Mouse (Mus musculus) E14TG2a.4 (cell line): ENCODE measurements around the gene Sf3b6.
A peak's percentile ranks its signal among the peaks of the same experiment; 100 is the strongest.

ENCODE experiments used
- H3K27me3 ChIP-seq: 2 replicates; pipeline ENCODE4 v1.6.1; 2014; ENCODE audit warnings: low read length, control low read depth; ENCODE audit not compliant: insufficient read depth
- H3K36me3 ChIP-seq: 2 replicates; pipeline ENCODE4 v1.6.1; 2014; ENCODE audit warnings: low read length, control low read depth; ENCODE audit not compliant: insufficient read depth
- H3K4me1 ChIP-seq: replicated peaks from 2 replicates; pipeline ENCODE4 v1.6.1; 2014; ENCODE audit warnings: low read depth, low read length, control low read depth
- H3K4me3 ChIP-seq: replicated peaks from 2 replicates; pipeline ENCODE4 v1.5.1; 2014; ENCODE audit warnings: mild to moderate bottlenecking, low read length
- H3K9me3 ChIP-seq: 2 replicates; pipeline ENCODE4 v1.6.1; 2014; ENCODE audit warnings: low read length, control low read depth
- CTCF ChIP-seq: conservative IDR thresholded peaks from 2 replicates; pipeline ENCODE4 v1.5.1; 2014; ENCODE audit warnings: low read length
- NANOG ChIP-seq: IDR thresholded peaks from 2 replicates; pipeline ENCODE4 v1.6.1; 2014; ENCODE audit warnings: borderline replicate concordance, low read length, mixed read lengths
- POU5F1 ChIP-seq: IDR thresholded peaks from 2 replicates; pipeline ENCODE4 v1.6.1; 2014; ENCODE audit warnings: low read length, borderline replicate concordance

The Sf3b6 gene

DNA sequence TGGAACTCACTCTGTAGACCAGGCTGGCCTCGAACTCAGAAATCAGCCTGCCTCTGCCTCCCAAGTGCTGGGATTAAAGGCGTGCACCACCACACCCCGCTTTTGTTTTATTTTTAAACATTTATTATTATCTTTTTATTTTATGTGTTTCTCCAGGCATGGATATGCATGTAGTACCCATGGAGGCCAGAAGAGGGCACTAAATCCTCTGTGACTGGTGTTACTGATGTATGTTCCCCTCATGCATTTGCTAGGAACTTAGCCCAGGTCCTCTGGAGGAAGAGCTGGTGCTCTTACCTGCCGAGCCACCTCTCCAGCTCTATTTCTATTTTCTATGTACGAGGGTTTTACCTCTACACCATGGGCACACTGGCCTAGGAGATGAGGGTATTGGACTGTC lies 38.8 kb downstream of the Sf3b6 start:
- H3K9me3 ChIP-seq, result no peaks in the 10 kb centered on the region
- no peaks in the 10 kb centered on the region for H3K27me3 ChIP-seq
- H3K4me3 ChIP-seq, result no peak overlapping the region
- TF ChIP-seq POU5F1, result no peak
- TF ChIP-seq NANOG, result no peak
- peak; percentile 67 for TF ChIP-seq CTCF
- H3K36me3 ChIP-seq, result peaks cover 49% of the 10 kb centered on the region
- H3K4me1 ChIP-seq, result peaks cover 36% of the 10 kb centered on the region

DNA sequence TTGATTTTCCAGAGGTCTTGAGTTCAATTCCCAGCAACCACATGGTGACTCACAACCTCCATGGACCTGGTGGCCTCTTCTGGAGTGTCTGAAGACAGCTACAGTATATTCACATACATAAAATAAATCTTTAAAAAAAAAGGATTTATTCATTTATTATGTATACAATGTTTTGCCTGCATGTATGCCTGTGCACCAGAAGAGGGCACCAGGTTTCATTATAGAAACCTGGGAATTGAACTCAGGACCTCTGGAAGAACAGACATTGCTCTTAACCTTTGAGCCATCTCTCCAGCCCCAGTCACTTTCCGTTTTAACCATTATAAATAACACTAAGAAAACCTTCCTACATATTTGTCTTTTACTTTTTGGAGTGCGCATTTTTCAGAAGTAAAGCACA lies 39.5 kb downstream of the Sf3b6 start:
- Histone ChIP-seq H3K9me3 (no peaks in the 10 kb centered on the region), H3K36me3 (peaks cover 42% of the 10 kb centered on the region), H3K27me3 (no peaks in the 10 kb centered on the region), H3K4me1 (peaks cover 35% of the 10 kb centered on the region), H3K4me3 (no peak overlapping the region)
- no peak for TF ChIP-seq CTCF
- TF ChIP-seq NANOG, result no peak
- no peak for TF ChIP-seq POU5F1

DNA sequence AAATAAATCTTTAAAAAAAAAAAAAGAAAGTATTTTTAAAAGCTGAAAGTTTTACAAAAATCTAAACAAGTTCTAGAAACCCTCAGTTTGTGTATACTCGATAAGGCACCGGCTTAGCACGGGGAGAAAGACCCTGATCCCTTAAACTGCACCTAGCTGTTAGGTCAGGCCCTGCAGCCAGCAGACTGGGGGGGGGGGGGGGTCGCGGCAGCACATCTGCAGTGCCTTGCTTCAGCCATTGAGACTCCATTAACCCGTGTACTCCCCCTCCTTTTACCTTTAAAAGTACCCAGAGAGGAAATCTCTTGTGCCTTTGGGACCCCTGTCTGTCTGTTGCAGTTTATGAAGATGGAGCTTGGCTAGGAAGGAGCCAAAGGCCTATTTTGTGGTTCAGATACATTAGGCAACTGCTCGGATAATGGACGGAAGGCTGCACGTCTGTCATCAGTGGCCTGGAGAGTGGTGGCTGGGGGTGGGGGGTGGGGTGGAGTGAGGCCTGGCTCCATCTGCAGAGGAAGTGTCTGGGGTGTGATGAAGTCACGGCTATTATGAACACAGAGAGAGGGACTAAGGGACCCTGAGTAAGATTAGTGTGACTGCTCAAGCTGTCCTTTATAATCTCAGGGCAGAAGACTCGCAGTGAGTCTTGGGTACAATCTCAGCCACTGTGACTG lies 42.0 kb downstream of the Sf3b6 start:
- peaks cover 25% of the 10 kb centered on the region for H3K36me3 ChIP-seq
- no peak overlapping the region for H3K4me3 ChIP-seq
- no peaks in the 10 kb centered on the region for H3K27me3 ChIP-seq
- TF ChIP-seq NANOG (no peak), POU5F1 (no peak), CTCF (no peak)
- peaks cover 3% of the 10 kb centered on the region; the same call in 1 of the 2 replicates for H3K9me3 ChIP-seq
- peaks cover 37% of the 10 kb centered on the region for H3K4me1 ChIP-seq

DNA sequence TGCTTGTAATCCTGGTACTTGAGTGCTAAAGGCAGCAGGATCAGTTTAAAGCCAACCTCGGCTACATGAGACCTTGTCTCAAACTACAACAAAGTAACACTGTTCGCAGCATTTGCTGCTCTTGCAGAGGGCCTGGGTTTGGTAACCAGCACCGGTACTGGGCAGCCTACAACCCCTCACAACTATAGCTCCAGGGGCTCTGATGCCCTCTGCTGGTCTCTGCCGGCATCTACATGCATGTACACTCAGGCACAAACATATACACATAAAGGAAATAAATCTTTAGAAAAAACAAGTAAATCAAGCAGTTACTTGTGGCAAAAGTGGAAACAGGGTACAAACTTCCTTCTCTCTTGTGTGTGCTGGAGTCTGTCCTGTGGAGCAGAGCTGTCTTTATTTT lies 45.3 kb downstream of the Sf3b6 start:
- peaks cover 4% of the 10 kb centered on the region for H3K36me3 ChIP-seq
- TF ChIP-seq NANOG (no peak), CTCF (peak; percentile 94)

DNA sequence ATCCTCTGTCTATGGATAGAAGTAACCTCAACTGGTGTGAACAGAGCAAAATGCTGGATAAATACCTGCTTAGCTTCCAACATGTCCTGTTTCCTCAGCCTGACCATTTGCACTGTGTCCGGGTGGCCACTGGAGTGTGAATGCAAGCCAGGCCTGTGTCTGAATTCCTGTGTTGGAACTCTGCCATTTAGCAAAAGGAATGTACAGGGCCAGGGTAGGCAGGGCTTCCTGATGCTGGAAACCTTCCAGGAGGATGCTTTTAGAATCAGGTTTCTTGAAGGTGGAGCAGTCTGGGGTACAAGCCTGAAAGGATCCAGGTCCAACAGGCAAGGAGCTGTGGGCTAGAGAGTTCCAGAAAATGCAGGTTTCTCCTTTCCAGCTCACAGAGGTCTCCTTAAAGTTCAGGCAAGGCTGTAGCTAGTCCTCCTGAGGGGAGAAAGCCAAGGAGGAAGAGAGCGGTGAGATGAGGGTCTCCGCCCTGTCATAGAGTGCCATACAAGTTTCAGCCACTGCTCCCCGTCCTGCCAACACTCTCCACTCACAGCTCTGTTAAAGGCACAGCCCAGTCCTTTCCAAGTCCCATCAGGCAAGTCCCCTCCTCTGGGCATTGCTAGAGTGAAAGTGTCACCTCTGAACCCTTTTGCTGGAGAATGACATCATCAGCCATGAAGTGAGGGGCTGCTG lies 46.5 kb downstream of the Sf3b6 start:
- Histone ChIP-seq H3K4me3 (no peak overlapping the region), H3K27me3 (0 out of 2 replicates have a peak, but pooled peaks cover 1% of the 10 kb centered on the region), H3K4me1 (peaks cover 41% of the 10 kb centered on the region), H3K9me3 (peaks cover 3% of the 10 kb centered on the region; the same call in 1 of the 2 replicates), H3K36me3 (no peaks in the 10 kb centered on the region; the same call in 1 of the 2 replicates)
- TF ChIP-seq NANOG, result no peak
- no peak for TF ChIP-seq POU5F1
- TF ChIP-seq CTCF, result no peak

More for the DNA sequence above, 45.3 kb downstream of the Sf3b6 start:
- no peak overlapping the region for H3K4me3 ChIP-seq
- peaks cover 45% of the 10 kb centered on the region for H3K4me1 ChIP-seq
- H3K9me3 ChIP-seq, result peaks cover 3% of the 10 kb centered on the region; the same call in 1 of the 2 replicates
- H3K27me3 ChIP-seq, result no peaks in the 10 kb centered on the region

DNA sequence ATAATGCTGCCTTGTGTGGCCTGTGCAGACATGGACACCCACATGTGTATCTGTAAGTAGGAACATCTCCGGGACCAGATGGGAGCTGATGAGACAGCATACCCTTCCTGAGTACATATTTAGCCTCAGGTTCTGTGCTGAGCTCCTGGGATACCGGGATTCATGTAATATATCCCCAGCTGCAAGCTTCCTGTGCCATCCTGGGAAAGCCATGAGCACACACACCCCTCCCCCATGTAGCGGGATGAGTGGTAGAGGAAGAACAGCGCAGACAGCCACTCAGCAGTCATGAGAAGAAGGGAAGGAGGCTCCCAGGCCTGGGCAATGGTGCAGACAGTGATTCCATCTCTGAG lies 47.0 kb downstream of the Sf3b6 start:
- Histone ChIP-seq H3K9me3 (peaks cover 3% of the 10 kb centered on the region; the same call in 1 of the 2 replicates), H3K27me3 (0 out of 2 replicates have a peak, but pooled peaks cover 6% of the 10 kb centered on the region), H3K4me1 (peaks cover 38% of the 10 kb centered on the region), H3K36me3 (no peaks in the 10 kb centered on the region; the same call in 1 of the 2 replicates), H3K4me3 (no peak overlapping the region)
- TF ChIP-seq POU5F1 (no peak), CTCF (no peak), NANOG (no peak)

DNA sequence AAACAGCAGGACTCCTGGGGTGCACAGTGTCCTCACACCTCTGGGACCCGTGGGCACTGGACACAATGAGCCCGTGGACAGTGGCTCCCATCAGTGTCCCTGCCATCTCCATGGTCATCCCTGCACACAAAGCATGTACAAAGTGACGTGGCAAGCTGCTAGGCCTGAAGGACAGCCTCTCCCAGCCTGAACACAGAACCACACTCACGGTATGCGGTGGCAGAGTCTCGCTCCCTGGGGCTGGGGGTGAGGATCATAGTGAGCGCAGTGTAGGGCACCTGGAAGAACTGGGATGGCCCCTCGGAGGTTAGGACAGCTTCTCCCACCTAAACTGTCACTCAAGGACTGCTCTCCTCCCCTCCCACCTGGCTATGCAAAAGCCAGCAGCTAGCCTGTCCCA lies 51.6 kb downstream of the Sf3b6 start:
- H3K36me3 ChIP-seq, result no peaks in the 10 kb centered on the region; the same call in 1 of the 2 replicates

DNA sequence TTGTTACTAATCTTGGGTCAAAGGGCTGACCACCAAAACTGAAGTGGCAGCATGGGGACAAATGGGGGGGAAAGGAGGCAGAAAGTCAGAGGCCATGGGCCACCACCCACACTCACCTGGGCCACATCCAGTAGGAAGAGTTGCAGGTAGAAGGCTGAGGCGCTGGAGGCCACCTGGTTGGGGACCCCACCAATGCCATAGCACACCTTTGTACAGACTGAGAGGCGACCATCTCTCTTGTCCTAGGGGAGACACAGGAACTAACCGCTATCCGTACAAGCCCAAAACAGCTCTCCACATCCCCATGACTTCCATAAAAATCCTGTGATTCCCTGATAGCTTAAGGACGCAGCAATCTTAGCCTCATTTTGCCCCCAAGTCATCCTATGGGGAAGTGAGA lies 53.9 kb downstream of the Sf3b6 start:
- H3K27me3 ChIP-seq, result peaks cover 37% of the 10 kb centered on the region
- no peaks in the 10 kb centered on the region for H3K9me3 ChIP-seq
- no peak overlapping the region for H3K4me3 ChIP-seq
- TF ChIP-seq NANOG, result no peak
- TF ChIP-seq POU5F1, result no peak
- no peak for TF ChIP-seq CTCF
- H3K4me1 ChIP-seq, result peaks cover 35% of the 10 kb centered on the region
- H3K36me3 ChIP-seq, result peaks cover 2% of the 10 kb centered on the region; the same call in 1 of the 2 replicates

More for the DNA sequence above, 51.6 kb downstream of the Sf3b6 start:
- H3K4me3 ChIP-seq, result no peak overlapping the region
- H3K9me3 ChIP-seq, result no peaks in the 10 kb centered on the region
- peaks cover 29% of the 10 kb centered on the region for H3K27me3 ChIP-seq
- TF ChIP-seq CTCF (no peak), POU5F1 (no peak), NANOG (no peak)
- peaks cover 21% of the 10 kb centered on the region for H3K4me1 ChIP-seq
